Mouse (Mus musculus): ENCODE data around the gene Isca1. TPM values are rescaled to one million over a fixed set of nuclear protein-coding genes. Genes with fewer than 3 reads are reported as not detected.

The Isca1 gene
- 138 TPM for polyA plus RNA-seq (2014; fragmentation: Illumina TruSeq; extraction: RNeasy Lipid Tissue Mini Kit (QIAGEN cat#74804); ENCODE audit: low read depth, low replicate concordance)

DNA sequence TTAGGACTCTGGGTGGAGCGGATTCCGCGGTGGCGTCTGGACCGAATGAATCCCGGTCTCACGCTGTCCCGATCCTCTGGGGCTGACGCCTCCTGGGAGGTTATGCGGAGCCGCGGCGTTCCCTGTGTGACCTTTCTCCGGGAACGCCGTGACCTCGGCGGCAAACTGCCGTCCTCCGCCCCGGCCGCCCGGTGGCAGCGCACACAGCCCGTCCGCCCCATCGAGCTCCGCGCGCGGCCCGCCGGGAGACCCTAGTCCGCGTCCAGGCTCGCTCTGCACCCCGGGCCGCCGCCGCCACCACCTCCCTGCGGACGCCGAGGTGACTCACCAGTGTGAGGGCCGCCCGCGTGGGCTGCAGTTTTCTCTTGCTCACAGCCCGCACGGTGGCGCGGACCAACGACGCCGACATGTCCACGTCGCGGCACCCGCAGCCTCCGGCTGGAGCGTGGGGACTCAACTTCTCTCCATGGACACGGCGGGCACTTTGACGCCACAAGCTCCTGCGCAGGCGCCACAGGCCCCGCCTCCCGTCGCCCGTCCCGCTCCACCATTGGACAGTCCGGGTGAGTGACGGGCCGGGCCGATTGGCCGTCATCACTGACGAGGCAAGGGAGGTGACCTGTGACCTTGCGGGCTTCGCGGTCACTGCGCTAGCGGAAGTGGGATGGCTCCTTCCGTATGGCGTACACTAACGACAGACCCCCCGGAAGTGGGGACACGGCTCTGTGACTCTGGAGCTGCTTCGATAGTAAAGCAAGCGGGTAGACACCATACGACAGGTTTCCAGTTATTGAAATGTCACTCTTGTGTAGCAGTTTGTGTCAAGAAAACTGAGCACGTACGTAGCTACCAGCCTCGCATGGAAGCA lies at the start of gene Isca1:
Isca1 (minus strand) TSS at position 515 of the 868 bp plus-strand sequence.

DNA sequence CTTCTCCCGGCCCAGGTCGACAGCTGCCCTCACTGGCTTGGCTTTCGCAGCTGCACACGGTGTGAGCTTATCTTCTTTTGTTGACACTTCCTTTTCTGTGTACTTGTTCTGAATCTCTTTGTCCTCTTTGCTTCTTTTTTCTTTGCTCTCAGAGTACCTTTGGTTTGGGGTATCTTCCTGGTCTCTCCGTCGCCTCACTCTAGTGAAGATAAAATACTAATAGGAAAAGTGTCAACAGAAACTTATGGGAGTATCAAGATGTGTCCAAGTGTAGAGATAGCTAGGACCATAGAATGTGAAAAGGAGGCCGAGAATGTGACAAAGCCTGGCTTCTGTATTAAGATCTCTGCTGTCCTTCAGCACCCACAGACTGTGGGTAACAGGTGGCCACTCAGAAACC lies 12.5 kb upstream of the Isca1 start, which contains the start of gene Gm49354:
Gm49354 (minus strand) TSS at position 101 of the 400 bp plus-strand sequence.

DNA sequence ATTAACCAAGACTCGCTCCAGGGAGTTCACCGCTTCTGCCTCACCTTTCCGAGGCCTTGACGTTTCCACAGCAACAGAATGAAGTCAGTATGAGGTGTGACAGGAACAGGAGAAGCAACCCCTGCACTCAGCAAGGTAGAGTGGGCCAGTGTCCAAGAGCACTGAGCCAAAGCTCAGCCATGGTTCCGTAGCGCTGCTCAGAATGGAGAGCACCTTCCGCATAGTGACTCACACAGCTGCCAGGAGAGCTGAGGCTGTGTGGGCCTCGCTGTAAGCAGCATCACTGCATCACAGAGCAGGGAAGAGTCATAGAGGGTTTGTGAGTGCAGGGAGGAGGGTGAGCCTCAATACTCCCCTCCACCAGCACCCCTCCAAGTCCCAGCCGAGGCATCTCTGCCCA lies 22.9 kb downstream of the Isca1 start, which contains the start of gene 1700014D04Rik:
1700014D04Rik (minus strand) TSS at position 42 of the 400 bp plus-strand sequence.

DNA sequence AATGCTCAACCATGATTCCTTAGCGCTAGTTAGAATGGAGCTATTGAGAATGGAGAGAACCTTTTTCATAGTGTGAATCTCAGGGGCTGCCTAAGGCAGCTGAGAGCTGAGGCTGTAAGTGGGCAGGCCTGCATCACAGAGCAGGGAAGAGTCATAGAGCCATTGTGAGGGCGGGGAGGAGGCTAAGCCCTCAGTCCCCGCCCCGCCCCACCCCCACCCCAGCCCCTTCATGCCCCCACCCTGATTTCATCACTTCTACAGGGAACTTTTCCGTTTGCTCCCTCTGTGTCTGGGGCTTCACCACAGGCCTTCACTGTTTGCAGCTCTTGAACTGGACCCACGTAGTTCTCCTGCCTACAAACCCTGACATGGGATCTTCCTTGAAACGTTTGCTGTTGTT lies 38.0 kb downstream of the Isca1 start, which contains the start of gene Spata31d1d:
Spata31d1d (minus strand) TSS at position 101 of the 400 bp plus-strand sequence.

DNA sequence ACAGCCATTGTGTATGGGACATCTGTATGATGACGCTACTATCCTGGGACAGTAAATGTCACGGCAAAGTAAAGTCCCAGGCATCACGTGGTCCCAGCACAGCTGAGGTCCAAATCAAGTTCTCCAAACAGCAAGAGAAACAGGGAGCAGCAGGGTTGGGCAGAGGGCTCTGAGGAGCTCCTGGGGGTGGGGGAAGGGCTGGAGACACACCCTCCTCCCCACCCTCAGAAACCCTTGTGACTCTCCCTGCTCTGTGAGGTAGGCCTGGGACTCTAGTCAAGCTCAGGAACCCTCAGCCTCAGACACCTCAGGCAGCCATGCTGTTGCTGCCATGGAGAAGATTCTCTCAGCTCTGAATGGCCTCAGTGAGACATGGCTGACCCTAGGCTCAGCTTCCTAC lies 57.6 kb downstream of the Isca1 start, which contains the start of gene Spata31d1b:
Spata31d1b (plus strand) TSS at position 301 of the 400 bp plus-strand sequence.

DNA sequence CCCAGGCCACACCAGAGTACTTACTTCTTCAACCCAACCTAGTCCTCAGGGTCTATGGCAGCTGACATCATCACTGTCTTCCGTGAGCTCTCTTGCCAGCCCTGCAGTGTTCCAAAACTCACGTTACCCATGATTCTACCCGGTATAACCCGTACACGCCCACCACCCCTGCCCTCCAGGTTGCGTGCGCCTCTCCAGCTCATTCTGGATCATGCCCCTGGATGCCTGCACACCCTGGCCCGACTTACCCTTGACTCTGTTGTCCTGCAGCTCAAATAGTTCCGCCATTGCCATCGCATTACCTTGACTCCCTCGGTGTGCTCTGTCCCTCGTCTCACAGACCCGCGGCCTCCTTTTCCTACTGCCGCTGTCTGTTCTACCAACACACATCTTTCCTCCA lies 59.4 kb downstream of the Isca1 start, which contains the start of gene Spata31d1a:
Spata31d1a (minus strand) TSS at position 101 of the 400 bp plus-strand sequence.

Other genes with a start within 250 kb of the Isca1 start
- gene Agtpbp1, start 184.6 kb downstream of the Isca1 start, polyA plus RNA-seq (2014; fragmentation: Illumina TruSeq; extraction: RNeasy Lipid Tissue Mini Kit (QIAGEN cat#74804); ENCODE audit: low read depth, low replicate concordance), result 51.1 TPM
- gene Naa35, start 184.6 kb downstream of the Isca1 start, polyA plus RNA-seq (2014; fragmentation: Illumina TruSeq; extraction: RNeasy Lipid Tissue Mini Kit (QIAGEN cat#74804); ENCODE audit: low read depth, low replicate concordance), result 118 TPM
- gene Golm1, start 94.0 kb downstream of the Isca1 start, polyA plus RNA-seq (2014; fragmentation: Illumina TruSeq; extraction: RNeasy Lipid Tissue Mini Kit (QIAGEN cat#74804); ENCODE audit: low read depth, low replicate concordance), result 9.6 TPM
- gene 4921517D22Rik, start 75.7 kb downstream of the Isca1 start, polyA plus RNA-seq (2014; fragmentation: Illumina TruSeq; extraction: RNeasy Lipid Tissue Mini Kit (QIAGEN cat#74804); ENCODE audit: low read depth, low replicate concordance), result not detected
- gene Spata31d1a, start 59.5 kb downstream of the Isca1 start, polyA plus RNA-seq (2014; fragmentation: Illumina TruSeq; extraction: RNeasy Lipid Tissue Mini Kit (QIAGEN cat#74804); ENCODE audit: low read depth, low replicate concordance), result not detected
- not detected for gene Spata31d1b, start 57.5 kb downstream of the Isca1 start, polyA plus RNA-seq (2014; fragmentation: Illumina TruSeq; extraction: RNeasy Lipid Tissue Mini Kit (QIAGEN cat#74804); ENCODE audit: low read depth, low replicate concordance)
- not detected for gene Spata31d1d, start 38.1 kb downstream of the Isca1 start, polyA plus RNA-seq (2014; fragmentation: Illumina TruSeq; extraction: RNeasy Lipid Tissue Mini Kit (QIAGEN cat#74804); ENCODE audit: low read depth, low replicate concordance)
- gene 1700014D04Rik, start 23.1 kb downstream of the Isca1 start, polyA plus RNA-seq (2014; fragmentation: Illumina TruSeq; extraction: RNeasy Lipid Tissue Mini Kit (QIAGEN cat#74804); ENCODE audit: low read depth, low replicate concordance), result not detected
- not detected for gene Gm49354, start 12.4 kb upstream of the Isca1 start, polyA plus RNA-seq (2014; fragmentation: Illumina TruSeq; extraction: RNeasy Lipid Tissue Mini Kit (QIAGEN cat#74804); ENCODE audit: low read depth, low replicate concordance)
- gene Tut7, start 53.3 kb upstream of the Isca1 start, polyA plus RNA-seq (2014; fragmentation: Illumina TruSeq; extraction: RNeasy Lipid Tissue Mini Kit (QIAGEN cat#74804); ENCODE audit: low read depth, low replicate concordance), result 101 TPM

All from kidney, adult 10 weeks (tissue).